ENCODE assay signal across 8 mouse cellular contexts in the genomic region with DNA sequence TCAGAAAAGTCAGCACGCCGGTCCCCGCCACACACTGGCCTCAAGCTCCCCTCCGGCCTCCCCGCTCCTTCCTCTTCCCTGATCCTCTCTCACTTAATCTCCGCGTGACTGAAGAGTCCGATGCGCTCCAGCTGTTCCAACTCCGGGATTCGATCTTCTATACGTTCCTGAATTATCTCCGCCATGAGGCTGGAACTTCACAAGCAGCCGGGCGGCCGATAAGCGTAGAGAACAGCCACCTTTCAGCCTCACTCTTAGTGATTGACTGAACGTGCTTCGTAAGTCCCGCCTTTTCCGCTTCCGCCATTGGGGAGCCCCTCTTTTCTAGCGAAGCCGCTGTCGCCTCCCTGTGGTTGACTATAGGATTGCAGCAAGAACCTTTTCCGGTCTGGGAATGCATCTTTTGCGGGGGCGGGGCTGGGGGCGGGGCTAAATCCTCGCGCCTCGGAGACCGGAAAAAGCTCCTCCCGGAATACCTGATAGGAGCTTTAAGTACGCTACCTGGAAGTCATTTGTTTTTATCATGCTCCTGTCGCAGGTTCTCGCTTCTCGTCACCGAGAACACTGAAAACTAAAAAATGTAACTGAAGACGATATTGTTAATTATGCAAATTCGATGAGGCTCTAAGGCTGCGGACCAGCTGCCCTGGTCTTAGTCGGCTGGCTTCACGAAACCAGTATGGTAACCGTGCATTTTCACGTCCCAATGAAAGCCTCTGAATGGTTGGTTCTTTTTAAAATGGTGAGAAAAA. TPM values are rescaled to one million over a fixed set of nuclear protein-coding genes. Genes with fewer than 3 reads are reported as not detected.
DNase-seq lines count a peak whose midpoint lies in the region; ATAC-seq and TF ChIP-seq lines count a peak whose summit lies in the region.

A gene (minus strand): TSS at position 266 of the 752 bp plus-strand sequence.

- WGBS in cerebellum, adult 2 months: under 1% methylated on average over 46 of the region's 46 CpGs
- under 1% methylated on average over 46 of the region's 46 CpGs for WGBS in forebrain, postnatal 0 days
- under 1% methylated on average over 46 of the region's 46 CpGs for WGBS in lung, embryonic 15.5 days

- ATAC-seq in forebrain, postnatal 0 days: peak; percentile 98
- peak; percentile 92 for ATAC-seq in lung, embryonic 15.5 days (ENCODE audit: borderline replicate concordance, extremely low read depth, low FRiP score, low TSS enrichment)

- peaks cover 0 to 2% of the 10 kb centered on the region in 2 experiments; a peak in 1 of 4 replicates for H3K4me1 ChIP-seq in MEL (ENCODE audit: control insufficient read depth in 1 of 2, insufficient read depth in 2 of 2, low read length in 2 of 2)
- H3K4me1 ChIP-seq in cerebellum, adult 2 months (ENCODE audit: control insufficient read depth, insufficient read depth, low read length): no peaks in the 10 kb centered on the region; the same call in 1 of the 2 replicates
- H3K4me1 ChIP-seq in forebrain, postnatal 0 days (ENCODE audit: insufficient read depth): 0 out of 2 replicates have a peak, but pooled peaks cover 7% of the 10 kb centered on the region
- H3K4me1 ChIP-seq in lung, embryonic 15.5 days: peaks cover 17% of the 10 kb centered on the region

- H3K27ac ChIP-seq in MEL (ENCODE audit: control insufficient read depth, low read depth, low read length): peak within 1 kb of the TSS; percentile 75
- no peak within 1 kb of the TSS for H3K27ac ChIP-seq in cerebellum, adult 2 months (ENCODE audit: insufficient read depth, low read length)
- 0 out of 2 replicates have a peak within 1 kb of the TSS, but pooled peaks have one; percentile 40 for H3K27ac ChIP-seq in forebrain, postnatal 0 days (ENCODE audit: low read depth, low read length)
- H3K27ac ChIP-seq in lung, embryonic 15.5 days: peak within 1 kb of the TSS; percentile 78

- H3K9me3 ChIP-seq in MEL (replicated peaks; ENCODE audit: insufficient read depth, low read length): no peaks in the 10 kb centered on the region
- H3K9me3 ChIP-seq in forebrain, postnatal 0 days (ENCODE audit: low read length): no peaks in the 10 kb centered on the region
- H3K9me3 ChIP-seq in lung, embryonic 15.5 days: no peaks in the 10 kb centered on the region

- peak; percentile 95 to 99 for TF ChIP-seq POLR2A in MEL (IDR thresholded peaks at IDR 0.05; ENCODE audit: control insufficient read depth in 1 of 2, insufficient read depth in 1 of 2, low read depth in 1 of 2, low read length in 2 of 2, poor library complexity in 1 of 2)
- TF ChIP-seq POLR2A in cerebellum, adult 2 months (IDR thresholded peaks at IDR 0.05; ENCODE audit: borderline replicate concordance, insufficient read depth, low read length): peak; percentile 59; the same call in 1 of the 2 replicates

- H3K4me3 ChIP-seq in MEL (ENCODE audit: control insufficient read depth in 1 of 2, insufficient read depth in 1 of 2, low read depth in 2 of 2, low read length in 2 of 2): peak within 1 kb of the TSS; percentile 78 to 95
- peak within 1 kb of the TSS; percentile 90 for H3K4me3 ChIP-seq in cerebellum, adult 2 months (replicated peaks; ENCODE audit: insufficient read depth, low read depth, low read length)
- H3K4me3 ChIP-seq in forebrain, postnatal 0 days (ENCODE audit: low read depth, low read length): peak within 1 kb of the TSS; percentile 79
- H3K4me3 ChIP-seq in lung, embryonic 15.5 days: peak within 1 kb of the TSS; percentile 78

- no peaks in the 10 kb centered on the region; a peak in 1 of 4 replicates for H3K27me3 ChIP-seq in MEL (ENCODE audit: control insufficient read depth in 1 of 2, insufficient read depth in 2 of 2, low read length in 2 of 2)
- no peaks in the 10 kb centered on the region for H3K27me3 ChIP-seq in cerebellum, adult 2 months (ENCODE audit: control insufficient read depth, insufficient read depth, low read length)
- no peaks in the 10 kb centered on the region for H3K27me3 ChIP-seq in forebrain, postnatal 0 days (ENCODE audit: insufficient read depth, low read length)
- H3K27me3 ChIP-seq in lung, embryonic 15.5 days: no peaks in the 10 kb centered on the region

- H3K79me2 ChIP-seq in MEL (ENCODE audit: control insufficient read depth, insufficient read depth, low read length, poor library complexity): peaks cover 22% of the 10 kb centered on the region

- H3K4me2 ChIP-seq in forebrain, postnatal 0 days (ENCODE audit: low read depth): peak within 1 kb of the TSS; percentile 85
- peak within 1 kb of the TSS; percentile 77 for H3K4me2 ChIP-seq in lung, embryonic 15.5 days

- DNase-seq in MEL (ENCODE audit: low read depth, low spot score): peak; percentile 100
- DNase-seq in cerebellum, adult 2 months: peak; percentile 97 to 100
- peak; percentile 100 for DNase-seq in forebrain, postnatal 0 days
- DNase-seq in heart, postnatal 4 days: peak; percentile 100
- DNase-seq in layer of hippocampus, adult 8-10 months (ENCODE audit: low spot score in 2 of 2): peak; percentile 95 to 97
- peak; percentile 94 for DNase-seq in ovary, adult 18-20 months (ENCODE audit: low spot score)
- peak; percentile 100 for DNase-seq in thymus, postnatal 0 days (ENCODE audit: low spot score)

- TF ChIP-seq CTCF in MEL (IDR thresholded peaks at IDR 0.05 in 2 of 3, conservative IDR thresholded peaks at IDR 0.05 in 1 of 3; ENCODE audit: control insufficient read depth in 1 of 3, insufficient read depth in 1 of 3, low read depth in 2 of 3, low read length in 3 of 3, poor library complexity in 1 of 3, severe bottlenecking in 1 of 3): peak; percentile 59 to 87 (median 82)
- TF ChIP-seq CTCF in cerebellum, adult 2 months (IDR thresholded peaks at IDR 0.05; ENCODE audit: borderline replicate concordance, insufficient read depth, low read depth, low read length): peak; percentile 72
- peak; percentile 87 for TF ChIP-seq CTCF in forebrain, postnatal 0 days (IDR thresholded peaks at IDR 0.05; ENCODE audit: low read depth)

- TF ChIP-seq EP300 in MEL (IDR thresholded peaks at IDR 0.05; ENCODE audit: low read depth in 1 of 2, low read length in 2 of 2): 0 out of 4 replicates have a peak, but pooled peaks have one; percentile 5 to 15

- H3K36me3 ChIP-seq in MEL (ENCODE audit: control insufficient read depth in 1 of 2, insufficient read depth in 2 of 2, low read length in 2 of 2): peaks cover 13 to 19% of the 10 kb centered on the region in 2 experiments
- peaks cover 20% of the 10 kb centered on the region for H3K36me3 ChIP-seq in forebrain, postnatal 0 days (ENCODE audit: insufficient read depth)
- peaks cover 23% of the 10 kb centered on the region for H3K36me3 ChIP-seq in lung, embryonic 15.5 days

- TF ChIP-seq RAD21 in MEL (IDR thresholded peaks at IDR 0.05; ENCODE audit: low read depth, low read length): peak; percentile 33

- peak within 1 kb of the TSS; percentile 76 for H3K9ac ChIP-seq in MEL (ENCODE audit: control insufficient read depth, low read depth, low read length, poor library complexity, severe bottlenecking)
- H3K9ac ChIP-seq in forebrain, postnatal 0 days: peak within 1 kb of the TSS; percentile 62
- H3K9ac ChIP-seq in lung, embryonic 15.5 days: peak within 1 kb of the TSS; percentile 68

TF ChIP-seq in MEL, 35 proteins besides CTCF, POLR2A, EP300 and RAD21 (continues in another document):
- TF ChIP-seq SIN3A (IDR thresholded peaks at IDR 0.05; ENCODE audit: low read length) (peak; percentile 97), MXI1 (IDR thresholded peaks at IDR 0.05; ENCODE audit: low read depth, low read length) (peak; percentile 95), POLR2AphosphoS5 (IDR thresholded peaks at IDR 0.05; ENCODE audit: borderline replicate concordance, low read depth, low read length) (no peak), MAX (IDR thresholded peaks at IDR 0.05; ENCODE audit: low read length) (peak; percentile 92), HCFC1 (IDR thresholded peaks at IDR 0.05; ENCODE audit: low read depth, low read length) (peak; percentile 88), USF1 (IDR thresholded peaks at IDR 0.05; ENCODE audit: low read depth, low read length) (peak; percentile 22; the same call in 1 of the 2 replicates), GATA1 (IDR thresholded peaks at IDR 0.05; ENCODE audit: low read depth, low read length) (peak; percentile 72), ETS1 (IDR thresholded peaks at IDR 0.05; ENCODE audit: low read depth, low read length) (peak; percentile 72), TCF12 (IDR thresholded peaks at IDR 0.05; ENCODE audit: low read depth, low read length) (peak; percentile 74), POLR2AphosphoS2 (IDR thresholded peaks at IDR 0.05; ENCODE audit: low read length) (peak; percentile 96), TBP (IDR thresholded peaks at IDR 0.05; ENCODE audit: low read depth, low read length) (peak; percentile 96), TAL1 (IDR thresholded peaks at IDR 0.05; ENCODE audit: low read length) (peak; percentile 65), BHLHE40 (IDR thresholded peaks at IDR 0.05; ENCODE audit: borderline replicate concordance, low read depth, low read length) (peak; percentile 77), ELF1 (IDR thresholded peaks at IDR 0.05; ENCODE audit: low read depth, low read length) (peak; percentile 95), USF2 (IDR thresholded peaks at IDR 0.05; ENCODE audit: borderline replicate concordance in 1 of 2, insufficient read depth in 1 of 2, low read depth in 1 of 2, low read length in 2 of 2) (no peak), GABPA (IDR thresholded peaks at IDR 0.05; ENCODE audit: low read depth, low read length) (no peak), MEF2A (IDR thresholded peaks at IDR 0.05; ENCODE audit: extremely low read depth, insufficient replicate concordance, low read depth, low read length, poor library complexity, severe bottlenecking) (no peak), CHD1 (IDR thresholded peaks at IDR 0.05; ENCODE audit: low read depth, low read length) (no peak), ZNF384 (IDR thresholded peaks at IDR 0.05; ENCODE audit: low read depth, low read length) (peak; percentile 55), MAZ (IDR thresholded peaks at IDR 0.05; ENCODE audit: low read depth, low read length) (peak; percentile 90; the same call in 1 of the 2 replicates), KAT2A (conservative IDR thresholded peaks at IDR 0.05; ENCODE audit: low read depth, low read length) (peak; percentile 63)

RNA-seq across cellular contexts. Expression of the gene that starts here (rescaled TPM):
- 93.8 and 97.9 TPM in 2 replicates for total RNA-seq in MEL (2012; rRNA removed)
- 10 to 100 TPM in 1 of 2 experiments, not detected in 1; 88.6 TPM for polyA plus RNA-seq in MEL (2012; ENCODE audit: insufficient read depth in 1 of 2, insufficient read length in 2 of 2, low read depth in 1 of 2, low replicate concordance in 2 of 2, missing spikeins in 1 of 2)
- polyA plus RNA-seq in cerebellum, adult 2 months (2012; rRNA removed): 26.1 and 28.3 TPM in 2 replicates
- total RNA-seq in forebrain, postnatal 0 days (2014; rRNA removed): 30.7 and 37.5 TPM in 2 replicates
- 18.5 and 29.4 TPM in 2 replicates for polyA plus RNA-seq in forebrain, postnatal 0 days (2015; fragmentation: Nextera tagmentation; extraction: Ambion mirVana)
- total RNA-seq in heart, postnatal 4 days (2021): 10 to 100 TPM; 29.4 to 29.5 TPM
- total RNA-seq in layer of hippocampus, adult 8-10 months (2022): 10 to 100 TPM; 25.7 to 35.9 (median 28.6) TPM
- 50.4 and 55.0 TPM in 2 replicates for polyA plus RNA-seq in lung, embryonic 15.5 days (2015; fragmentation: Nextera tagmentation; extraction: Ambion mirVana)
- polyA plus RNA-seq in thymus, postnatal 0 days (2015; fragmentation: Nextera tagmentation; extraction: Ambion mirVana): 58.3 and 60.7 TPM in 2 replicates
